Mouse (Mus musculus) heart, embryonic 16.5 days (tissue): ENCODE results near the gene Ppm1h. TPM values are rescaled to one million over a fixed set of nuclear protein-coding genes. Genes with fewer than 3 reads are reported as not detected.

Experiments
- ATAC-seq: fragments of 200-750 bp; cut with Nextera tagmentation; replicated peaks from 2 replicates; pipeline ENCODE4 v1.8.0; 2017; ENCODE audit warnings: moderate number of reproducible peaks; ENCODE audit not compliant: insufficient read depth, low FRiP score; ENCODE audit errors: extremely low read depth
- H3K27ac ChIP-seq: fragments of 300-500 bp; sonication (generic); 2 replicates; pipeline ENCODE4 v1.5.1; 2014; ENCODE audit warnings: mild to moderate bottlenecking, low read length, control low read depth, moderate library complexity
- H3K27me3 ChIP-seq: fragments of 300-500 bp; sonication (generic); 2 replicates; pipeline ENCODE4 v1.6.1; 2014; ENCODE audit warnings: low read length, mixed read lengths; ENCODE audit not compliant: control insufficient read depth, insufficient read depth
- H3K36me3 ChIP-seq: fragments of 300-500 bp; sonication (generic); 2 replicates; pipeline ENCODE4 v1.6.1; 2014; ENCODE audit not compliant: control insufficient read depth, insufficient read depth
- H3K4me1 ChIP-seq: fragments of 300-500 bp; sonication (generic); 2 replicates; pipeline ENCODE4 v1.6.1; 2014; ENCODE audit warnings: low read length, mixed read lengths; ENCODE audit not compliant: control insufficient read depth, insufficient read depth
- H3K4me2 ChIP-seq: fragments of 300-500 bp; sonication (generic); 2 replicates; pipeline ENCODE4 v1.6.1; 2014; ENCODE audit warnings: low read depth, mild to moderate bottlenecking, control low read depth, low read length
- H3K4me3 ChIP-seq: fragments of 300-500 bp; sonication (generic); 2 replicates; pipeline ENCODE4 v1.5.1; 2014; ENCODE audit warnings: mild to moderate bottlenecking, control low read depth, low read length
- H3K9ac ChIP-seq: fragments of 300-500 bp; sonication (generic); 2 replicates; pipeline ENCODE4 v1.6.1; 2014; ENCODE audit warnings: low read length, control low read depth
- H3K9me3 ChIP-seq: fragments of 300-500 bp; sonication (generic); replicated peaks from 2 replicates; pipeline ENCODE4 v1.6.1; 2016; ENCODE audit warnings: low read length; ENCODE audit not compliant: control insufficient read depth
- WGBS: fragments of 180-500 bp; shearing (Covaris S2); extraction: QIAGEN DNeasy Blood & Tissue Kit; methylation state at CpG from one replicate; pipeline ENCODE4 v1.1.7; 2014; 5-methylcytosine and 5-hydroxymethylcytosine counted together
- polyA plus RNA-seq: library from polyadenylated mRNA; unstranded; fragments of >200 nt; fragmentation: Nextera tagmentation; extraction: Ambion mirVana; gene quantifications from 2 replicates; pipeline ENCODE4 v1.2.1, GENCODE M21; 2015

Gene Ppm1h
- polyA plus RNA-seq, 1 experiment from 2014 or later, result 9.4 TPM

GRCm38 (mm10) chr10:122734521-122734920, 56.0 kb downstream of the Ppm1h start:
- Histone ChIP-seq H3K4me2 (no peak overlapping the region), H3K27me3 (no peaks in the 10 kb centered on the region), H3K4me3 (no peak overlapping the region), H3K4me1 (no peaks in the 10 kb centered on the region), H3K9ac (no peak overlapping the region), H3K9me3 (no peaks in the 10 kb centered on the region), H3K36me3 (no peaks in the 10 kb centered on the region), H3K27ac (no peak overlapping the region)
- no peak for ATAC-seq
- 84% methylated on average over 4 of the region's 4 CpGs for whole genome bisulfite sequencing

GRCm38 (mm10) chr10:122735284-122735784, 56.8 kb downstream of the Ppm1h start:
- no peak overlapping the region for H3K9ac ChIP-seq
- H3K27ac ChIP-seq, result no peak overlapping the region
- no peaks in the 10 kb centered on the region for H3K36me3 ChIP-seq
- 86% methylated on average over 7 of the region's 7 CpGs for WGBS
- no peak for ATAC-seq
- H3K4me2 ChIP-seq, result no peak overlapping the region
- no peaks in the 10 kb centered on the region for H3K4me1 ChIP-seq
- H3K9me3 ChIP-seq, result no peaks in the 10 kb centered on the region
- H3K27me3 ChIP-seq, result no peaks in the 10 kb centered on the region
- H3K4me3 ChIP-seq, result no peak overlapping the region

- 76% methylated on average over 4 of the region's 4 CpGs for WGBS
- no peaks in the 10 kb centered on the region for H3K4me1 ChIP-seq
- no peak overlapping the region for H3K27ac ChIP-seq
- no peaks in the 10 kb centered on the region for H3K36me3 ChIP-seq
- no peak overlapping the region for H3K4me3 ChIP-seq
- no peak overlapping the region for H3K9ac ChIP-seq
- no peak overlapping the region for H3K4me2 ChIP-seq
- H3K27me3 ChIP-seq, result no peaks in the 10 kb centered on the region
- ATAC-seq, result no peak
- H3K9me3 ChIP-seq, result no peaks in the 10 kb centered on the region
Measured at GRCm38 (mm10) chr10:122736835-122737234, 58.3 kb downstream of the Ppm1h start.

- Histone ChIP-seq H3K4me2 (no peak overlapping the region), H3K9ac (no peak overlapping the region), H3K9me3 (no peaks in the 10 kb centered on the region), H3K4me3 (no peak overlapping the region), H3K4me1 (no peaks in the 10 kb centered on the region), H3K36me3 (no peaks in the 10 kb centered on the region), H3K27me3 (no peaks in the 10 kb centered on the region), H3K27ac (no peak overlapping the region)
- no peak for ATAC-seq
- WGBS, result 47% methylated on average over 10 of the region's 10 CpGs
Measured at GRCm38 (mm10) chr10:122738526-122738925, 60.0 kb downstream of the Ppm1h start.

GRCm38 (mm10) chr10:122739037-122739436, 60.5 kb downstream of the Ppm1h start:
- Histone ChIP-seq H3K9ac (no peak overlapping the region), H3K36me3 (no peaks in the 10 kb centered on the region), H3K4me2 (no peak overlapping the region), H3K4me1 (no peaks in the 10 kb centered on the region), H3K9me3 (no peaks in the 10 kb centered on the region), H3K27me3 (no peaks in the 10 kb centered on the region), H3K27ac (no peak overlapping the region), H3K4me3 (no peak overlapping the region)
- 69% methylated on average over 4 of the region's 4 CpGs for WGBS
- no peak for ATAC-seq

- no peaks in the 10 kb centered on the region for H3K4me1 ChIP-seq
- no peak overlapping the region for H3K4me2 ChIP-seq
- H3K4me3 ChIP-seq, result no peak overlapping the region
- no peaks in the 10 kb centered on the region for H3K27me3 ChIP-seq
- WGBS, result 85% methylated on average over 4 of the region's 4 CpGs
- no peak for ATAC-seq
- no peaks in the 10 kb centered on the region for H3K36me3 ChIP-seq
- H3K9me3 ChIP-seq, result no peaks in the 10 kb centered on the region
- H3K9ac ChIP-seq, result no peak overlapping the region
- H3K27ac ChIP-seq, result no peak overlapping the region
Measured at GRCm38 (mm10) chr10:122740117-122740516, 61.6 kb downstream of the Ppm1h start.

- no peaks in the 10 kb centered on the region for H3K4me1 ChIP-seq
- no peak overlapping the region for H3K27ac ChIP-seq
- H3K4me2 ChIP-seq, result no peak overlapping the region
- ATAC-seq, result no peak
- H3K4me3 ChIP-seq, result no peak overlapping the region
- H3K9me3 ChIP-seq, result no peaks in the 10 kb centered on the region
- H3K9ac ChIP-seq, result no peak overlapping the region
- no peaks in the 10 kb centered on the region for H3K36me3 ChIP-seq
- WGBS, result 85% methylated on average over 7 of the region's 7 CpGs
- no peaks in the 10 kb centered on the region for H3K27me3 ChIP-seq
Measured at GRCm38 (mm10) chr10:122741191-122741590, 62.6 kb downstream of the Ppm1h start.

GRCm38 (mm10) chr10:122742136-122742535, 63.6 kb downstream of the Ppm1h start:
- Histone ChIP-seq H3K27me3 (no peaks in the 10 kb centered on the region), H3K4me2 (no peak overlapping the region), H3K4me1 (no peaks in the 10 kb centered on the region), H3K9ac (no peak overlapping the region), H3K36me3 (no peaks in the 10 kb centered on the region), H3K27ac (no peak overlapping the region), H3K9me3 (no peaks in the 10 kb centered on the region), H3K4me3 (no peak overlapping the region)
- WGBS, result 61% methylated on average over 2 of the region's 2 CpGs
- no peak for ATAC-seq

- ATAC-seq, result no peak
- WGBS, result 93% methylated on average over 2 of the region's 2 CpGs
- H3K36me3 ChIP-seq, result no peaks in the 10 kb centered on the region
- no peak overlapping the region for H3K27ac ChIP-seq
- H3K4me3 ChIP-seq, result no peak overlapping the region
- no peaks in the 10 kb centered on the region for H3K4me1 ChIP-seq
- no peaks in the 10 kb centered on the region for H3K9me3 ChIP-seq
- no peak overlapping the region for H3K9ac ChIP-seq
- no peak overlapping the region for H3K4me2 ChIP-seq
- H3K27me3 ChIP-seq, result no peaks in the 10 kb centered on the region
Measured at GRCm38 (mm10) chr10:122743361-122743760, 64.8 kb downstream of the Ppm1h start.

GRCm38 (mm10) chr10:122744970-122745369, 66.4 kb downstream of the Ppm1h start:
- Histone ChIP-seq H3K27ac (no peak overlapping the region), H3K4me3 (no peak overlapping the region), H3K9ac (no peak overlapping the region), H3K27me3 (no peaks in the 10 kb centered on the region), H3K4me2 (no peak overlapping the region), H3K4me1 (no peaks in the 10 kb centered on the region), H3K9me3 (no peaks in the 10 kb centered on the region), H3K36me3 (no peaks in the 10 kb centered on the region)
- ATAC-seq, result no peak
- 89% methylated on average over 2 of the region's 2 CpGs for WGBS
